Mouse (Mus musculus) lung, adult 2 months (tissue): ENCODE results near the gene Rras. TPM values are rescaled to one million over a fixed set of nuclear protein-coding genes. Genes with fewer than 3 reads are reported as not detected.

Experiments used
- DNase-seq: peaks from one replicate; pipeline ENCODE4 v3.0.0; 2022
- H3K4me1 ChIP-seq: fragments of 200-500 bp; 2 replicates; pipeline ENCODE4 v1.6.1; 2011; ENCODE audit warnings: low read length; ENCODE audit not compliant: control insufficient read depth, insufficient read depth
- H3K4me3 ChIP-seq: fragments of 200-500 bp; replicated peaks from 2 replicates; pipeline ENCODE3; 2011; ENCODE audit warnings: low read depth, mild to moderate bottlenecking, control low read depth, low read length; ENCODE audit errors: extremely low read depth
- CTCF ChIP-seq: fragments of 200-500 bp; IDR thresholded peaks from 2 replicates; pipeline ENCODE4 v1.5.1; 2011; ENCODE audit warnings: mild to moderate bottlenecking, low read length, control low read depth; ENCODE audit not compliant: insufficient read depth
- POLR2A ChIP-seq: fragments of 200-500 bp; IDR thresholded peaks from 2 replicates; pipeline ENCODE4 v1.6.1; 2011; ENCODE audit warnings: low read depth, mild to moderate bottlenecking, control low read depth, low read length, borderline replicate concordance; ENCODE audit errors: extremely low read depth
- WGBS: fragments of 180-500 bp; shearing (Covaris S2); methylation state at CpG from one replicate; pipeline ENCODE4 v1.1.7; 2018; 5-methylcytosine and 5-hydroxymethylcytosine counted together
- polyA plus RNA-seq: library from polyadenylated mRNA; depleted of rRNA; stranded (reverse); fragments of >200 nt; gene quantifications from 2 replicates; pipeline ENCODE4 v1.2.3, GENCODE M21; 2012

Rras gene
- polyA plus RNA-seq, 1 experiment: 237 TPM

- H3K4me1 ChIP-seq: 0 out of 2 replicates have a peak, but pooled peaks cover under 1% of the 10 kb centered on the region
- 74% methylated on average over 15 of the region's 15 CpGs for WGBS
- DNase-seq: no peak
- no peak overlapping the region for H3K4me3 ChIP-seq
- TF ChIP-seq CTCF: no peak
- no peak for TF ChIP-seq POLR2A
These were observed 6.8 kb downstream of the Rras start for GRCm38 (mm10) chr7:45024281-45025248.

GRCm38 (mm10) chr7:45025601-45026220, 8.0 kb downstream of the Rras start:
- DNase-seq: no peak
- 61% methylated on average over 8 of the region's 8 CpGs for WGBS
- Histone ChIP-seq H3K4me3 (no peak overlapping the region), H3K4me1 (no peaks in the 10 kb centered on the region)
- no peak for TF ChIP-seq POLR2A
- no peak for TF ChIP-seq CTCF

GRCm38 (mm10) chr7:45026256-45026655, 8.5 kb downstream of the Rras start:
- no peak for DNase-seq
- 72% methylated on average over 2 of the region's 2 CpGs for WGBS
- TF ChIP-seq POLR2A (no peak), CTCF (no peak)

GRCm38 (mm10) chr7:45027761-45028160, 10.0 kb downstream of the Rras start:
- no peaks in the 10 kb centered on the region for H3K4me1 ChIP-seq
- TF ChIP-seq CTCF: no peak
- TF ChIP-seq POLR2A: no peak
- DNase-seq: no peak
- WGBS: 84% methylated on average over 9 of the region's 9 CpGs
- no peak overlapping the region for H3K4me3 ChIP-seq

More at GRCm38 (mm10) chr7:45026256-45026655, 8.5 kb downstream of the Rras start:
- Histone ChIP-seq H3K4me3 (no peak overlapping the region), H3K4me1 (no peaks in the 10 kb centered on the region)

DNA sequence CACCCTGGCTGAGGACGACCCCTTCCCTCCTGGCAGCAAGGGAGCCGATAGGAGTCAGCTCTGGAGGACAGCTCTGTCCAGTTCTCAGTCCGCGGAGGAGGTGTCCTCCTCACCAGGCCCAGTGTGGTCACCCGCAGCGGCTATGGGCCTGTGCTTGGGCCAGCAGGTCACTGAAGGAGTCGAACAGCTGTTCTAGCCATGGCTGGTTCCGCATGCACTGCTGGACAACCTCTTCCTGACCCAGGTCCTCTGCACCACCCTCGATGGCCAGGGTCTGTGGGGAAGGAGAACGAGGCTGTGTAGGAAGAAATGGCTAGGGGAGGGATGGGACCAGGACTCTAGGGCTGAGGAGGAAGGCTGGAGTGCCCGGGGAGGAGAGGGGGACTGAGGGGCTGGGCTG, 10.6 kb downstream of the Rras start:
- no peak for DNase-seq
- no peak overlapping the region for H3K4me3 ChIP-seq
- H3K4me1 ChIP-seq: no peaks in the 10 kb centered on the region
- WGBS: 84% methylated on average over 11 of the region's 11 CpGs
- TF ChIP-seq POLR2A (no peak), CTCF (no peak)

DNA sequence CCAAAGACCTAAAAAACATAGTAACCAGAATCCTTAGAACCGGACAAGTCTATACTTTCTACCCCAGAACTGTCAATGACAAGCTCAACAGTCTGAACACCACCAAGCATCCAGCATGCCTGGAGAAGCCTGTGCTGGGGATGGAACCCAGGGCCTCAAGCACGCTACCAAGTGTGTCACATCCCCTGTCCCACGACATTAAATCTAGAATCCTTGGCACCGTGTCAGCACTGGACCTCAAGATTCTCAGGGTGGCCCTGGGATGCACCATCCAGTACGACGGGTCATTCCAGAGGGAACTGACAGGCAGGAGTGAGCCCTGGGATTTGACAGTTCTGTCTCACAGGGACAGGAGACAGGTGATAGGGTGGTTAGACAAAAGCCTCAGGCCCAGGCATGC, 12.2 kb downstream of the Rras start:
- TF ChIP-seq CTCF (no peak), POLR2A (no peak)
- H3K4me3 ChIP-seq: no peak overlapping the region
- H3K4me1 ChIP-seq: no peaks in the 10 kb centered on the region
- 91% methylated on average over 6 of the region's 6 CpGs for WGBS
- DNase-seq: no peak

GRCm38 (mm10) chr7:45030857-45031256, 13.1 kb downstream of the Rras start:
- no peak overlapping the region for H3K4me3 ChIP-seq
- H3K4me1 ChIP-seq: no peaks in the 10 kb centered on the region
- 96% methylated on average over 8 of the region's 8 CpGs for WGBS
- TF ChIP-seq CTCF (no peak), POLR2A (no peak)
- DNase-seq: no peak

DNA sequence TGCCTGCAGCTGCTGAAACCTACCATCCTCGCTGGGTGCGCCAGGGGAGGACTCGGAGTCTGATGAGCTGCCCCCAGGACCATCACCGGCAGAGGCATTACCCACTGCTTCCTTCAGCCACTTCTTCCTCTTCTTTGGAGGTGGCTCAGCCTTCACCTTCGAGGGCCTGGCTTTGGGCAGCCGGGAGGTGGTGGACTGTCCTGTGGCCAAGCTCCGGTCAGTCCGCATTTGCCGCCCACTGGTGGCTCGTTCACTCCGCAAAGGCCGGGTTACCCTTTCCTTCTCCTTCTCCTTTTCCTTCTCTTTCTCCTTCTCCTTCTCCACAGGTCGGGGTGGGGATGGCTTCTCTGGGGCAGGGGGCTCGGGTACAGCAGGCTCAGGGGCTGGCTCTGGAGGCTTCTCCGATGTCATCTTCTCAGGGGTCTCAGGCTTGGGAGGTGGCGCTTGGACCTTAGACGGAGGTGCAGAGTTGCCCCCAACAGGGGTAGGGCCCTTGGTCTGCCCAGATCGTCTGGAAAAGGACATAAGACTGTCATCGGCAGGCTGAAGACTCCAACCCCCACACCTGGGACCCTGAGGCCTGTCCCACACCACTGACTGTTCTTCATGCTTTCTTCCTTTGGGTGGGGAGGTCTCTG, 16.1 kb downstream of the Rras start:
- H3K4me3 ChIP-seq: no peak overlapping the region
- TF ChIP-seq CTCF: no peak
- TF ChIP-seq POLR2A: no peak
- WGBS: 93% methylated on average over 19 of the region's 19 CpGs
- no peaks in the 10 kb centered on the region for H3K4me1 ChIP-seq
- DNase-seq: no peak

DNA sequence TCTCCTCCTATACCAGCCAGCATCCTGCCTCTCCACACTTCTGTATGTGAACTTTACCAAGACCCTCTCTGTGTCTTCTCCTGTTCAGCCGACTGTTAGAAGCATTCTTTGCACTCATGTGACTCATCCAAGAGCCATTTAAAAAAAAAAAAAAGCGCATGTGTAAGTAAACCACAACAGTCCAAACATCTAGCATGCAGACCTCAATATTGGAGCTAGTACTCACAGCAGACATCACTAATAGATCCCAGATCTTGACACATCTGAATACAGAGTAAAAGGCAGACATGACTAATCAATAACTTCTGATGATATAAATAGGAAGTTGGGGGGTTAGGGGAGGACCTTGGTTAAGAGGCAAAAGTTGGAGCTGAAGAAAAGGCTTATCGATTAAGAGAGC, 17.9 kb downstream of the Rras start:
- Histone ChIP-seq H3K4me1 (no peaks in the 10 kb centered on the region), H3K4me3 (no peak overlapping the region)
- DNase-seq: no peak
- 75% methylated on average over 3 of the region's 3 CpGs for WGBS
- TF ChIP-seq CTCF: no peak
- no peak for TF ChIP-seq POLR2A

DNA sequence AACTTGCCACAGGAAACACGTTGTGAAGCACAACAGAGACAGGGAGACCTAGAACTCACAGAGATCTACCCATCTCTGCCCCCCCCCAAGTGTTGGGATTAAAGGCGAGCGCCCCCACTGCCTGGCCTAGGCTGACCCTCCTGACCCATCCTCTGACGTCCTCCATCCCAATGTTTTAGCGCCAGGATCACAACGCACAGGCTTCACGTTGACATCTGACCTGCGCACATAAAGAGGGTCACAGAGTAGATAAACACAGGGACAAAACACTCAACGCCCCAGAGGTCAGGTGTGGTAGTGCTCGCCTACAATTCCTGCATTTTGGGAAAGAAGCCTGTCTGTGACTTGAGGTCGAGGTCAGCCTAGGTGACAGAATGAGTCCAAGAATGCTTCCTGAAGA, 18.9 kb downstream of the Rras start:
- no peak for DNase-seq
- no peak for TF ChIP-seq POLR2A
- no peak for TF ChIP-seq CTCF
- H3K4me3 ChIP-seq: no peak overlapping the region
- WGBS: 82% methylated on average over 11 of the region's 11 CpGs
- H3K4me1 ChIP-seq: no peaks in the 10 kb centered on the region
